Mouse (Mus musculus) ES-E14 (cell line): ENCODE results near the gene Grik5.

Experiments used
- CHD2 ChIP-seq: IDR thresholded peaks from 2 replicates; pipeline ENCODE4 v1.6.1; 2014; ENCODE audit warnings: mild to moderate bottlenecking, low read depth, low read length, inconsistent platforms
- HCFC1 ChIP-seq: IDR thresholded peaks from 2 replicates; pipeline ENCODE4 v1.6.1; 2012; ENCODE audit warnings: low read length, inconsistent platforms, borderline replicate concordance; ENCODE audit not compliant: insufficient read depth
- MAFK ChIP-seq: IDR thresholded peaks from 2 replicates; pipeline ENCODE4 v1.6.1; 2014; ENCODE audit warnings: mild to moderate bottlenecking, low read depth, low read length, inconsistent platforms; ENCODE audit not compliant: insufficient read depth
- ZC3H11A ChIP-seq: IDR thresholded peaks from 2 replicates; pipeline ENCODE4 v1.6.1; 2012; ENCODE audit warnings: low read depth, mild to moderate bottlenecking, inconsistent platforms, low read length, borderline replicate concordance
- ZNF384 ChIP-seq: IDR thresholded peaks from 2 replicates; pipeline ENCODE4 v1.6.1; 2012; ENCODE audit warnings: low read depth, low read length, inconsistent platforms

DNA sequence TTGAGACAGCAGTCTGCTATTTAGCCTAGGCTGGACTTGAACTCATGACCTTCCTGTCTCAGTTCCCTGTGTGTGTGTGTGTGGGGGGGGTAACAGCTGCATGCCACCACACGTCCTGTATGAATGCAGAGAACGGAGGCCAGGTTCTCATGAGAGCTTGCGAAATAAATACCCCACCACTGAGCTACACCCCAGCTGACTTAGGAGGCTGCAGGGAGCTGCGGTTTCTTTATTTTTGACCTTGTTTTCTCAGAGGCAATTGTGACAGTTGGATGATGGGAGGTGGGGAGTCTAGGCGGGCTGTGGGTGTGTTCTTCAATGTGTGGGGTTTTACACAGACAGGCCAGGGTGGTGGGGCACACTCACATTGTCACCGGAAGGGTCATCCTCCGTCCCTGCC, 71.9 kb downstream of the Grik5 start:
- TF ChIP-seq CHD2 (no peak), HCFC1 (no peak), ZC3H11A (no peak), MAFK (no peak), ZNF384 (no peak)
